Mouse (Mus musculus) E14TG2a.4 (cell line): Measurements from ENCODE around the gene Gm49510.

Experiments
- H3K27me3 ChIP-seq: 2 replicates; pipeline ENCODE4 v1.6.1; 2014; ENCODE audit warnings: low read length, control low read depth; ENCODE audit not compliant: insufficient read depth
- H3K36me3 ChIP-seq: 2 replicates; pipeline ENCODE4 v1.6.1; 2014; ENCODE audit warnings: low read length, control low read depth; ENCODE audit not compliant: insufficient read depth
- H3K4me1 ChIP-seq: replicated peaks from 2 replicates; pipeline ENCODE4 v1.6.1; 2014; ENCODE audit warnings: low read depth, low read length, control low read depth
- H3K4me3 ChIP-seq: replicated peaks from 2 replicates; pipeline ENCODE4 v1.5.1; 2014; ENCODE audit warnings: mild to moderate bottlenecking, low read length
- H3K9me3 ChIP-seq: 2 replicates; pipeline ENCODE4 v1.6.1; 2014; ENCODE audit warnings: low read length, control low read depth
- CTCF ChIP-seq: conservative IDR thresholded peaks from 2 replicates; pipeline ENCODE4 v1.5.1; 2014; ENCODE audit warnings: low read length
- NANOG ChIP-seq: IDR thresholded peaks from 2 replicates; pipeline ENCODE4 v1.6.1; 2014; ENCODE audit warnings: borderline replicate concordance, low read length, mixed read lengths
- POU5F1 ChIP-seq: IDR thresholded peaks from 2 replicates; pipeline ENCODE4 v1.6.1; 2014; ENCODE audit warnings: low read length, borderline replicate concordance

The Gm49510 gene

GRCm38 (mm10) chr15:78862280-78862679 is 37.2 kb upstream of the Gm49510 start:
- Histone ChIP-seq H3K4me1 (peaks cover 47% of the 10 kb centered on the region), H3K27me3 (peaks cover 20% of the 10 kb centered on the region)
- TF ChIP-seq NANOG = no peak
- no peak for TF ChIP-seq POU5F1
- TF ChIP-seq CTCF = no peak

GRCm38 (mm10) chr15:78863154-78863553 is 36.3 kb upstream of the Gm49510 start:
- H3K4me3 ChIP-seq = peak overlapping the region; percentile 62; the same call in 1 of the 2 replicates
- H3K4me1 ChIP-seq = peaks cover 56% of the 10 kb centered on the region

More at GRCm38 (mm10) chr15:78862280-78862679, 37.2 kb upstream of the Gm49510 start:
- H3K9me3 ChIP-seq = no peaks in the 10 kb centered on the region
- no peak overlapping the region for H3K4me3 ChIP-seq
- no peaks in the 10 kb centered on the region for H3K36me3 ChIP-seq

GRCm38 (mm10) chr15:78863852-78864253 is 35.6 kb upstream of the Gm49510 start:
- Histone ChIP-seq H3K4me3 (peak overlapping the region; percentile 62), H3K27me3 (peaks cover 20% of the 10 kb centered on the region), H3K36me3 (no peaks in the 10 kb centered on the region), H3K4me1 (peaks cover 63% of the 10 kb centered on the region), H3K9me3 (no peaks in the 10 kb centered on the region)
- TF ChIP-seq NANOG (no peak), CTCF (no peak), POU5F1 (no peak)

More at GRCm38 (mm10) chr15:78863154-78863553, 36.3 kb upstream of the Gm49510 start:
- TF ChIP-seq NANOG (no peak), CTCF (no peak), POU5F1 (no peak)
- H3K9me3 ChIP-seq = no peaks in the 10 kb centered on the region
- H3K27me3 ChIP-seq = peaks cover 20% of the 10 kb centered on the region
- no peaks in the 10 kb centered on the region for H3K36me3 ChIP-seq

- H3K36me3 ChIP-seq = no peaks in the 10 kb centered on the region
- peaks cover 5% of the 10 kb centered on the region; the same call in 1 of the 2 replicates for H3K27me3 ChIP-seq
- H3K4me1 ChIP-seq = peaks cover 81% of the 10 kb centered on the region
- H3K4me3 ChIP-seq = peak overlapping the region; percentile 10; the same call in 1 of the 2 replicates
- no peaks in the 10 kb centered on the region for H3K9me3 ChIP-seq
- TF ChIP-seq POU5F1 = no peak
- no peak for TF ChIP-seq CTCF
- no peak for TF ChIP-seq NANOG
Measured at GRCm38 (mm10) chr15:78868398-78868797, 31.1 kb upstream of the Gm49510 start.

- TF ChIP-seq NANOG (no peak), POU5F1 (no peak), CTCF (no peak)
- H3K4me1 ChIP-seq = peaks cover 81% of the 10 kb centered on the region
- no peaks in the 10 kb centered on the region for H3K36me3 ChIP-seq
- H3K27me3 ChIP-seq = peaks cover 5% of the 10 kb centered on the region; the same call in 1 of the 2 replicates
- no peaks in the 10 kb centered on the region for H3K9me3 ChIP-seq
- peak overlapping the region; percentile 10; the same call in 1 of the 2 replicates for H3K4me3 ChIP-seq
Measured at GRCm38 (mm10) chr15:78868826-78869233, 30.6 kb upstream of the Gm49510 start.

- Histone ChIP-seq H3K4me3 (no peak overlapping the region), H3K9me3 (no peaks in the 10 kb centered on the region), H3K4me1 (peaks cover 81% of the 10 kb centered on the region), H3K36me3 (no peaks in the 10 kb centered on the region), H3K27me3 (peaks cover 5% of the 10 kb centered on the region; the same call in 1 of the 2 replicates)
- TF ChIP-seq POU5F1 (no peak), NANOG (no peak), CTCF (peak; percentile 99)
Measured at GRCm38 (mm10) chr15:78869775-78870174, 29.7 kb upstream of the Gm49510 start.

- Histone ChIP-seq H3K4me1 (peaks cover 80% of the 10 kb centered on the region), H3K4me3 (no peak overlapping the region), H3K9me3 (no peaks in the 10 kb centered on the region), H3K27me3 (no peaks in the 10 kb centered on the region), H3K36me3 (no peaks in the 10 kb centered on the region)
- no peak for TF ChIP-seq NANOG
- no peak for TF ChIP-seq POU5F1
- no peak for TF ChIP-seq CTCF
Measured at GRCm38 (mm10) chr15:78872021-78872608, 27.4 kb upstream of the Gm49510 start.

GRCm38 (mm10) chr15:78873803-78874435 is 25.5 kb upstream of the Gm49510 start:
- Histone ChIP-seq H3K27me3 (no peaks in the 10 kb centered on the region), H3K9me3 (no peaks in the 10 kb centered on the region), H3K4me1 (peaks cover 72% of the 10 kb centered on the region), H3K36me3 (0 out of 2 replicates have a peak, but pooled peaks cover under 1% of the 10 kb centered on the region), H3K4me3 (peak overlapping the region; percentile 92)
- TF ChIP-seq NANOG (no peak), POU5F1 (no peak), CTCF (no peak)
